25 mouse cellular contexts compared by ENCODE assay signal in genomic region chr2:30185681-30186080, GRCm38 (mm10). TPM values are rescaled to one million over a fixed set of nuclear protein-coding genes. Genes with fewer than 3 reads are reported as not detected.
DNase-seq lines count a peak whose midpoint lies in the region; ATAC-seq and TF ChIP-seq lines count a peak whose summit lies in the region.
"Had no signal": no experiment of that assay in that cellular context is flagged by ENCODE, and none has a peak within 500 bp of the region (broad histone marks: within the 10 kb centered on the region; RNA-seq: fewer than 3 reads in every experiment).

No protein-coding gene starts in this region.

- H3K4me1 ChIP-seq in heart, embryonic 12.5 days (replicated peaks): 0 out of 2 replicates have a peak, but pooled peaks cover 4% of the 10 kb centered on the region
- no peaks in the 10 kb centered on the region for H3K4me1 ChIP-seq in stomach, embryonic 16.5 days (ENCODE audit: control insufficient read depth, insufficient read depth, low read length)
- no peaks in the 10 kb centered on the region for H3K4me1 ChIP-seq in stomach, postnatal 0 days (replicated peaks; ENCODE audit: control insufficient read depth, insufficient read depth)
- H3K4me1 ChIP-seq in liver, embryonic 14.5 days (replicated peaks; ENCODE audit: control insufficient read depth in 2 of 2, insufficient read depth in 2 of 2, low read length in 1 of 2): peaks cover 12 to 22% of the 10 kb centered on the region in 2 experiments
- no peaks in the 10 kb centered on the region for H3K4me1 ChIP-seq in lung, postnatal 0 days (ENCODE audit: insufficient read depth, low read depth, low read length)
- H3K4me1 ChIP-seq: hindbrain, embryonic 15.5 days; kidney, embryonic 15.5 days; limb, embryonic 13.5 days; midbrain, embryonic 13.5 days had no signal

- H3K4me2 ChIP-seq in heart, embryonic 12.5 days: no peak overlapping the region
- H3K4me2 ChIP-seq in stomach, embryonic 16.5 days (ENCODE audit: low read depth, low read length): no peak overlapping the region
- H3K4me2 ChIP-seq in stomach, postnatal 0 days (replicated peaks; ENCODE audit: low read depth): no peak overlapping the region
- peak overlapping the region; percentile 11 for H3K4me2 ChIP-seq in liver, embryonic 14.5 days (ENCODE audit: low read depth)
- H3K4me2 ChIP-seq in lung, postnatal 0 days (replicated peaks; ENCODE audit: low read depth, low read length): no peak overlapping the region
- H3K4me2 ChIP-seq: hindbrain, embryonic 15.5 days; kidney, embryonic 15.5 days; limb, embryonic 13.5 days; lung, embryonic 14.5 days; midbrain, embryonic 13.5 days had no signal

- H3K36me3 ChIP-seq in heart, embryonic 12.5 days: peaks cover 19% of the 10 kb centered on the region
- no peaks in the 10 kb centered on the region for H3K36me3 ChIP-seq in stomach, embryonic 16.5 days (ENCODE audit: control insufficient read depth, insufficient read depth, low read length)
- H3K36me3 ChIP-seq in stomach, postnatal 0 days (ENCODE audit: control insufficient read depth, insufficient read depth, low read length): no peaks in the 10 kb centered on the region
- no peaks in the 10 kb centered on the region for H3K36me3 ChIP-seq in liver, embryonic 14.5 days (replicated peaks; ENCODE audit: control insufficient read depth, insufficient read depth, low read depth)
- 0 out of 2 replicates have a peak, but pooled peaks cover 4% of the 10 kb centered on the region for H3K36me3 ChIP-seq in lung, postnatal 0 days (ENCODE audit: insufficient read depth, low read length)
- H3K36me3 ChIP-seq: hindbrain, embryonic 15.5 days had no signal

- TF ChIP-seq EP300 in stomach, postnatal 0 days (optimal IDR thresholded peaks at IDR 0.05): no peak
- no peak for TF ChIP-seq EP300 in liver, embryonic 14.5 days (IDR thresholded peaks at IDR 0.05; ENCODE audit: low read depth)
- TF ChIP-seq EP300 in lung, postnatal 0 days (IDR thresholded peaks at IDR 0.05): no peak

- no peak overlapping the region for H3K27ac ChIP-seq in heart, embryonic 12.5 days (ENCODE audit: poor library complexity, severe bottlenecking)
- no peak overlapping the region for H3K27ac ChIP-seq in stomach, embryonic 16.5 days (ENCODE audit: low read length)
- no peak overlapping the region for H3K27ac ChIP-seq in stomach, postnatal 0 days (replicated peaks)
- peak overlapping the region; percentile 47 for H3K27ac ChIP-seq in liver, embryonic 14.5 days
- no peak overlapping the region for H3K27ac ChIP-seq in lung, postnatal 0 days (ENCODE audit: low read length)
- H3K27ac ChIP-seq: hindbrain, embryonic 15.5 days; kidney, embryonic 15.5 days; left cerebral cortex, adult 2 months; limb, embryonic 13.5 days; midbrain, embryonic 13.5 days had no signal

- no peaks in the 10 kb centered on the region for H3K27me3 ChIP-seq in heart, embryonic 12.5 days (replicated peaks)
- H3K27me3 ChIP-seq in stomach, embryonic 16.5 days (ENCODE audit: control insufficient read depth, insufficient read depth, low read length): no peaks in the 10 kb centered on the region
- H3K27me3 ChIP-seq in stomach, postnatal 0 days (ENCODE audit: control insufficient read depth, insufficient read depth, low read length): no peaks in the 10 kb centered on the region
- H3K27me3 ChIP-seq in liver, embryonic 14.5 days (ENCODE audit: control insufficient read depth, insufficient read depth, low read length): no peaks in the 10 kb centered on the region
- H3K27me3 ChIP-seq in lung, postnatal 0 days (replicated peaks; ENCODE audit: insufficient read depth, low read length): no peaks in the 10 kb centered on the region
- H3K27me3 ChIP-seq: hindbrain, embryonic 15.5 days; kidney, embryonic 15.5 days; limb, embryonic 13.5 days; midbrain, embryonic 13.5 days had no signal

- H3K9ac ChIP-seq in heart, embryonic 12.5 days: no peak overlapping the region
- H3K9ac ChIP-seq in stomach, embryonic 16.5 days (ENCODE audit: low read length): no peak overlapping the region
- no peak overlapping the region for H3K9ac ChIP-seq in stomach, postnatal 0 days (ENCODE audit: low read length)
- H3K9ac ChIP-seq in liver, embryonic 14.5 days (replicated peaks): no peak overlapping the region
- no peak overlapping the region for H3K9ac ChIP-seq in lung, postnatal 0 days (replicated peaks; ENCODE audit: low read depth)
- H3K9ac ChIP-seq: hindbrain, embryonic 15.5 days; kidney, embryonic 15.5 days; limb, embryonic 13.5 days; lung, embryonic 14.5 days; midbrain, embryonic 13.5 days had no signal

- no peak for DNase-seq in heart, adult 18-20 months
- no peak for DNase-seq in stomach, postnatal 0 days (ENCODE audit: low spot score)
- DNase-seq in liver, embryonic 14.5 days (ENCODE audit: low read depth in 3 of 3, low spot score in 3 of 3): no peak
- DNase-seq in layer of hippocampus, postnatal 36 days: no peak
- no peak for DNase-seq in lung, postnatal 0 days (ENCODE audit: low spot score)
- DNase-seq: adrenal gland, postnatal 10 days; cerebellum, adult 8-10 months; cerebellum, postnatal 36 days; gastrocnemius, postnatal 36 days; heart, postnatal 4 days; kidney, adult 11 months; kidney, postnatal 25 days; lung, embryonic 14.5 days; right cerebral cortex, postnatal 14 days; thymus, postnatal 14 days had no signal

- no peak for TF ChIP-seq CTCF in stomach, postnatal 0 days (IDR thresholded peaks at IDR 0.05; ENCODE audit: low read depth)
- TF ChIP-seq CTCF in liver, embryonic 14.5 days (IDR thresholded peaks at IDR 0.05; ENCODE audit: low read depth): no peak
- no peak for TF ChIP-seq CTCF in lung, postnatal 0 days (IDR thresholded peaks at IDR 0.05)

- no peak overlapping the region for H3K4me3 ChIP-seq in heart, embryonic 12.5 days
- H3K4me3 ChIP-seq in stomach, embryonic 16.5 days (replicated peaks; ENCODE audit: low read length): no peak overlapping the region
- no peak overlapping the region for H3K4me3 ChIP-seq in stomach, postnatal 0 days (ENCODE audit: low read depth, low read length)
- no peak overlapping the region for H3K4me3 ChIP-seq in liver, embryonic 14.5 days (ENCODE audit: insufficient read depth in 1 of 2, low read depth in 2 of 2, low read length in 2 of 2)
- H3K4me3 ChIP-seq in lung, postnatal 0 days (ENCODE audit: low read depth, low read length): no peak overlapping the region
- H3K4me3 ChIP-seq: hindbrain, embryonic 15.5 days; kidney, embryonic 15.5 days; left cerebral cortex, adult 2 months; limb, embryonic 13.5 days; midbrain, embryonic 13.5 days had no signal

- H3K9me3 ChIP-seq in heart, embryonic 12.5 days (replicated peaks): peaks cover 14% of the 10 kb centered on the region
- H3K9me3 ChIP-seq in stomach, embryonic 16.5 days (replicated peaks; ENCODE audit: control insufficient read depth, low read length): 0 out of 2 replicates have a peak, but pooled peaks cover 5% of the 10 kb centered on the region
- H3K9me3 ChIP-seq in stomach, postnatal 0 days (ENCODE audit: control insufficient read depth, low read length): no peaks in the 10 kb centered on the region
- no peaks in the 10 kb centered on the region for H3K9me3 ChIP-seq in liver, embryonic 14.5 days (ENCODE audit: control insufficient read depth, low read length)
- H3K9me3 ChIP-seq in lung, postnatal 0 days (ENCODE audit: low read length): no peaks in the 10 kb centered on the region
- H3K9me3 ChIP-seq: hindbrain, embryonic 15.5 days; kidney, embryonic 15.5 days; midbrain, embryonic 13.5 days had no signal

- 74% methylated on average over 3 of the region's 3 CpGs for WGBS in heart, embryonic 12.5 days
- 74% methylated on average over 3 of the region's 3 CpGs for WGBS in stomach, embryonic 16.5 days
- 75% methylated on average over 3 of the region's 3 CpGs for WGBS in stomach, postnatal 0 days
- WGBS in liver, embryonic 14.5 days (ENCODE audit: insufficient replicate concordance): 44% methylated on average over 3 of the region's 3 CpGs
- 80% methylated on average over 3 of the region's 3 CpGs for WGBS in lung, postnatal 0 days

- ATAC-seq in heart, embryonic 12.5 days (ENCODE audit: insufficient number of reproducible peaks, low FRiP score): peak; percentile 16; the same call in 1 of the 2 replicates
- ATAC-seq in stomach, embryonic 16.5 days (ENCODE audit: insufficient read depth, low FRiP score): 0 out of 2 replicates have a peak, but pooled peaks have one; percentile 10
- ATAC-seq in stomach, postnatal 0 days (ENCODE audit: low FRiP score, low TSS enrichment): no peak
- peak; percentile 59; the same call in 1 of the 2 replicates for ATAC-seq in liver, embryonic 14.5 days (ENCODE audit: insufficient read depth)
- ATAC-seq in lung, postnatal 0 days: no peak
- ATAC-seq: activated CD4-positive, CD25-positive, alpha-beta regulatory T cell, adult 4 months; forebrain, embryonic 14.5 days; inflammation-experienced regulatory T-cells, adult 6 months; midbrain, embryonic 13.5 days had no signal

RNA-seq across cellular contexts. Expression of gene Spout1, which starts 7.4 kb away (rescaled TPM):
- 34.8 and 35.5 TPM in 2 replicates for polyA plus RNA-seq in heart, embryonic 12.5 days (2016; fragmentation: Nextera tagmentation; extraction: Ambion mirVana)
- total RNA-seq in heart, adult 18-20 months (2021): 1 to 10 TPM; 4.8 to 6.4 TPM
- polyA plus RNA-seq in stomach, embryonic 16.5 days (2015; fragmentation: Nextera tagmentation; extraction: Ambion mirVana): 62.7 and 65.6 TPM in 2 replicates
- 23.9 and 24.0 TPM in 2 replicates for polyA plus RNA-seq in stomach, postnatal 0 days (2015; fragmentation: Nextera tagmentation; extraction: Ambion mirVana)
- 18.6 and 20.3 TPM in 2 replicates for polyA plus RNA-seq in liver, embryonic 14.5 days (2012; rRNA removed)
- 18.7 and 25.2 TPM in 2 replicates for polyA plus RNA-seq in liver, embryonic 14.5 days (2014; fragmentation: Nextera tagmentation; extraction: Ambion mirVana)
- total RNA-seq in layer of hippocampus, postnatal 36 days (2021): 10 to 100 TPM; 34.5 to 37.2 TPM
- 21.7 and 23.4 TPM in 2 replicates for polyA plus RNA-seq in lung, postnatal 0 days (2015; fragmentation: Nextera tagmentation; extraction: Ambion mirVana)

RNA-seq across cellular contexts. Expression of gene Endog, which starts 14.4 kb away (rescaled TPM):
- 37.0 and 39.7 TPM in 2 replicates for polyA plus RNA-seq in heart, embryonic 12.5 days (2016; fragmentation: Nextera tagmentation; extraction: Ambion mirVana)
- total RNA-seq in heart, adult 18-20 months (2021): 10 to 100 TPM; 89.0 to 98.3 TPM
- polyA plus RNA-seq in stomach, embryonic 16.5 days (2015; fragmentation: Nextera tagmentation; extraction: Ambion mirVana): 17.5 and 19.0 TPM in 2 replicates
- polyA plus RNA-seq in stomach, postnatal 0 days (2015; fragmentation: Nextera tagmentation; extraction: Ambion mirVana): 35.3 and 41.2 TPM in 2 replicates
- 11.9 and 15.1 TPM in 2 replicates for polyA plus RNA-seq in liver, embryonic 14.5 days (2012; rRNA removed)
- polyA plus RNA-seq in liver, embryonic 14.5 days (2014; fragmentation: Nextera tagmentation; extraction: Ambion mirVana): 19.1 and 20.3 TPM in 2 replicates
- total RNA-seq in layer of hippocampus, postnatal 36 days (2021): 10 to 100 TPM; 21.3 to 21.9 TPM
- polyA plus RNA-seq in lung, postnatal 0 days (2015; fragmentation: Nextera tagmentation; extraction: Ambion mirVana): 19.6 and 24.4 TPM in 2 replicates

RNA-seq across cellular contexts. Expression of gene Kyat1, which starts 20.0 kb away (rescaled TPM):
- 14.0 and 14.9 TPM in 2 replicates for polyA plus RNA-seq in heart, embryonic 12.5 days (2016; fragmentation: Nextera tagmentation; extraction: Ambion mirVana)
- total RNA-seq in heart, adult 18-20 months (2021): 10 to 100 TPM; 36.0 to 36.5 TPM
- polyA plus RNA-seq in stomach, embryonic 16.5 days (2015; fragmentation: Nextera tagmentation; extraction: Ambion mirVana): 25.8 and 39.2 TPM in 2 replicates
- polyA plus RNA-seq in stomach, postnatal 0 days (2015; fragmentation: Nextera tagmentation; extraction: Ambion mirVana): 81.2 and 89.3 TPM in 2 replicates
- polyA plus RNA-seq in liver, embryonic 14.5 days (2012; rRNA removed): 14.3 and 16.8 TPM in 2 replicates
- polyA plus RNA-seq in liver, embryonic 14.5 days (2014; fragmentation: Nextera tagmentation; extraction: Ambion mirVana): 9.5 and 11.6 TPM in 2 replicates
- total RNA-seq in layer of hippocampus, postnatal 36 days (2021): 10 to 100 TPM; 16.0 to 16.2 TPM
- polyA plus RNA-seq in lung, postnatal 0 days (2015; fragmentation: Nextera tagmentation; extraction: Ambion mirVana): 12.7 and 17.1 TPM in 2 replicates

RNA-seq across cellular contexts. Expression of gene Lrrc8a, which starts 51.8 kb away (rescaled TPM):
- 35.4 and 37.7 TPM in 2 replicates for polyA plus RNA-seq in heart, embryonic 12.5 days (2016; fragmentation: Nextera tagmentation; extraction: Ambion mirVana)
- total RNA-seq in heart, adult 18-20 months (2021): 10 to 100 TPM; 77.9 to 86.5 TPM
- 34.0 and 40.1 TPM in 2 replicates for polyA plus RNA-seq in stomach, embryonic 16.5 days (2015; fragmentation: Nextera tagmentation; extraction: Ambion mirVana)
- polyA plus RNA-seq in stomach, postnatal 0 days (2015; fragmentation: Nextera tagmentation; extraction: Ambion mirVana): 30.3 and 31.7 TPM in 2 replicates
- 3.4 and 3.6 TPM in 2 replicates for polyA plus RNA-seq in liver, embryonic 14.5 days (2012; rRNA removed)
- 10.8 and 11.8 TPM in 2 replicates for polyA plus RNA-seq in liver, embryonic 14.5 days (2014; fragmentation: Nextera tagmentation; extraction: Ambion mirVana)
- total RNA-seq in layer of hippocampus, postnatal 36 days (2021): 10 to 100 TPM; 52.4 to 57.5 TPM
- polyA plus RNA-seq in lung, postnatal 0 days (2015; fragmentation: Nextera tagmentation; extraction: Ambion mirVana): 58.2 and 68.8 TPM in 2 replicates

RNA-seq across cellular contexts. Expression of gene Tbc1d13, which starts 52.1 kb away (rescaled TPM):
- 5.4 and 5.8 TPM in 2 replicates for polyA plus RNA-seq in heart, embryonic 12.5 days (2016; fragmentation: Nextera tagmentation; extraction: Ambion mirVana)
- total RNA-seq in heart, adult 18-20 months (2021): 10 to 100 TPM; 17.4 to 18.6 TPM
- polyA plus RNA-seq in stomach, embryonic 16.5 days (2015; fragmentation: Nextera tagmentation; extraction: Ambion mirVana): 5.2 and 5.4 TPM in 2 replicates
- polyA plus RNA-seq in stomach, postnatal 0 days (2015; fragmentation: Nextera tagmentation; extraction: Ambion mirVana): 3.7 and 3.9 TPM in 2 replicates
- 11.3 and 12.7 TPM in 2 replicates for polyA plus RNA-seq in liver, embryonic 14.5 days (2012; rRNA removed)
- polyA plus RNA-seq in liver, embryonic 14.5 days (2014; fragmentation: Nextera tagmentation; extraction: Ambion mirVana): 3.6 and 3.9 TPM in 2 replicates
- 10 to 100 TPM; 58.5 to 61.7 TPM for total RNA-seq in layer of hippocampus, postnatal 36 days (2021)
- polyA plus RNA-seq in lung, postnatal 0 days (2015; fragmentation: Nextera tagmentation; extraction: Ambion mirVana): 4.5 and 6.5 TPM in 2 replicates

Comparison
In these comparisons a context has a peak if more than half of its experiments do, and no peak if none do; other contexts are left out.
1. ATAC-seq: peak in heart, embryonic 12.5 days (single experiment), stomach, embryonic 16.5 days (single experiment) and liver, embryonic 14.5 days (single experiment); none in stomach, postnatal 0 days (single experiment) and lung, postnatal 0 days (single experiment).